Mouse (Mus musculus) bone marrow, adult 2 months (tissue): ENCODE data around the gene Bcl7b.

Experiments used
- CTCF ChIP-seq: fragments of 200-500 bp; IDR thresholded peaks from 2 replicates; pipeline ENCODE4 v1.5.1; 2011; ENCODE audit warnings: low read length, control low read depth; ENCODE audit not compliant: control insufficient read depth, insufficient read depth
- POLR2A ChIP-seq: fragments of 200-500 bp; IDR thresholded peaks from 2 replicates; pipeline ENCODE4 v1.6.1; 2011; ENCODE audit warnings: low read depth, mild to moderate bottlenecking, control low read depth, low read length, borderline replicate concordance; ENCODE audit not compliant: control insufficient read depth

DNA sequence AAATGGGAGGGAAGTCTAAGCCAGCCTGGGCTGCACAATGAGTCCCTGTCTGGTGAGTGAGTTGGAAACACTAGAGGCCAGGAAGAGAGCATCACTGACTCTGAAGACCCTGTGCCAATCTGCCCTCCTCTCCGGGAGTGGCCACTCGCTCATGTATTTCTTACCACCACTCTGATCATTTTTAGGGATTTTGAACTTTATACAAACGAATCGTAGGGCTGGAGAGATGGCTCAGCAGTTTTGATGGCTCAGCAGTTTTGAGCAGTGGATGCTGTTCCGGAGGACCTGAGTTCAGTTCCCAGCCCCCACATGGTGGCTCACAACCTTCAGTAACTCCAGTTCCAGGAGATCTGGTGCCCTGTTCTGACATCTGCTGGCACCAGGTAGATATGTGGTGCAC, 4.9 kb downstream of the Bcl7b start:
- TF ChIP-seq POLR2A (no peak), CTCF (no peak)
